Mouse (Mus musculus): ENCODE results near the gene Glis3.

The Glis3 gene

DNA sequence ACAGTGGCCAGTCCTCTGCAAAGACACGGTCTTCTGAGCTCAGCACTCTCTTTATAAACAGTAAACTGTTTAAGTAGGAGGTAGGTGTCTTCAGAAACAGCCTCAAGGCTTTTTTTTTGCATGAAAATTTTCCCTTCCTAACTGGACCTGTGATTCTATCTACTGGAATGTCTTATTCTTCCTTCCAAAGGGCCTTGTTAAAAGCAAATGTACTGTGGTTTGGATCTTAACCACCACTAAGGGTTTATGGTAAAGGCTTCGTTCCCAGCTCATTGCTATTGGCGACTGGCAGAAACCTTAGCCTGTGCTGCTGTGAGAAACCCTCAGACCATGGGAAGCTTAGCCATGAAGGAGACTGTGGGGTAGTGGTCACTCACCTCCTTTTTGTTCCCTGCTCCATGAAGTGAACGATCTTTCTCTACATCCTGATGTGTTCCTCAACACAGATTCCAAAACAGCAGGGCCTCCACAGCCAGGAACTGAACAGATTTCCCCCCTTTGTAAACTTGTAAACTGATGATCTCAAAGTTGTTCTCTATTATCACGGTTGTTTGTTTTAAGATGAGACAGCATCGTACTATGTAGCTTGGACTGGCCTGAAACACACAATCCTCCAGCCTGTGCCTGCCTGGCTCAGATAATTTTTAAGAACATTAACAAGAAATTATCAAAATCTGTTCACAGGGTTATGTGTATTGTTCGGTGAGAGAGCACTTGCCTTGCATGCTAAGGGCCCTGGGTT, 88.0 kb downstream of the Glis3 start:
- Histone ChIP-seq H3K36me3 (ENCODE audit: control insufficient read depth, insufficient read depth, low read length, poor library complexity, severe bottlenecking) (no peaks in the 10 kb centered on the region), H3K27me3 (ENCODE audit: control insufficient read depth, insufficient read depth, low read length, poor library complexity, severe bottlenecking) (no peaks in the 10 kb centered on the region)
- no peak for DNase-seq (ENCODE audit: low read depth, low spot score)

DNA sequence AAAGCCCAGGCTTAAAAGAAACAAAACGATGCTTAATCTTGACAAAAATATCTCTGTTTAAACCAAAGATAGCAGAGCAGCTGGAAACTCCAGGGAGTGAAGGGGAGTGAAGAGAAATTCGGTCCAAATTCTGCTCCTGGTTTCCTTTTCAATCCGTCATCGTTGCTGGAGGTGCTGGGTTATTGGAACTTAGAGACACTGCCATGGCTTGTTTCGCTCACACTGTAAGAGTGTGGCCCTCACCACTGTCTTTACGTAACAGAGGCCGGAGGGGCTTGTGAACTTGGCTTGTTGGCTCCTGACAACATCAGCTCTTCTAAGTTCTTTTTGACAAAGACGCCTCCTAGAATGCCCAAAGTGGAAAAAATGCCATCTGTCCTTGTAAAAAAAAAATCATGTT, 99.4 kb downstream of the Glis3 start:
- Histone ChIP-seq H3K36me3 (ENCODE audit: control insufficient read depth, insufficient read depth, low read length, poor library complexity, severe bottlenecking) (no peaks in the 10 kb centered on the region), H3K27me3 (ENCODE audit: control insufficient read depth, insufficient read depth, low read length, poor library complexity, severe bottlenecking) (no peaks in the 10 kb centered on the region; the same call in 1 of the 2 replicates)
- no peak for DNase-seq (ENCODE audit: low read depth, low spot score)

DNA sequence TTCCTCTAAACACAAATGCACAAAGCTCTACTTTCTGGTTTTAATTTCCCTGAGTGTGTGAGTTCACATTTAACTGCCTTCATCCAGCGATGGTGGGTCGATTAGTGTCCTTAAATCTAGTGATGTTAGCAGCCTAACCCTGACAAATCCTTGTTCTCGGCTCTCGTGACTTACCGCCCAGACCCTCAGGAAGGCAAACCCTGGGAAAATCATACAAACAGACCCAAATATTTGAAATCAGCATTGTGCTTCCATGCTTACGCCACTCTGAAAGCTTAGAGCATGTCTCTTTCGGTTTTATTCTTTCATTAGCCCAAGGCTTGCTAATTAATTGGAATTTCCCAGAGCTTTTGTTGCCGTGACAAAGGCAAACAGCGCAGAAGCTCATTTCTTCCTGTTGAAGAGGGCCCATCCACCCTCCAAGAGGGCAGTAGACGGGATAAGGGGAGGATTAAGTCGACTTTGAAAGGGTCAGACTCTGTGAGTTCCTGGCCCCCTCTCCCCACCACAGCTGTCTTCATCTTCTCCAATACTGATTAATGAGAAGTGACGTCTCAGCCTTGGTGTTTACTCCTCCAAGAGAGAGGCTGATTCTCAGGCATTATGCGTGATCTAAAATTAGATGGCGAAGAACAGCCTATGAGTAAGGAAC, 100.0 kb downstream of the Glis3 start:
- no peak for DNase-seq (ENCODE audit: low read depth, low spot score)
- H3K36me3 ChIP-seq (ENCODE audit: control insufficient read depth, insufficient read depth, low read length, poor library complexity, severe bottlenecking): no peaks in the 10 kb centered on the region
- no peaks in the 10 kb centered on the region for H3K27me3 ChIP-seq (ENCODE audit: control insufficient read depth, insufficient read depth, low read length, poor library complexity, severe bottlenecking)

DNA sequence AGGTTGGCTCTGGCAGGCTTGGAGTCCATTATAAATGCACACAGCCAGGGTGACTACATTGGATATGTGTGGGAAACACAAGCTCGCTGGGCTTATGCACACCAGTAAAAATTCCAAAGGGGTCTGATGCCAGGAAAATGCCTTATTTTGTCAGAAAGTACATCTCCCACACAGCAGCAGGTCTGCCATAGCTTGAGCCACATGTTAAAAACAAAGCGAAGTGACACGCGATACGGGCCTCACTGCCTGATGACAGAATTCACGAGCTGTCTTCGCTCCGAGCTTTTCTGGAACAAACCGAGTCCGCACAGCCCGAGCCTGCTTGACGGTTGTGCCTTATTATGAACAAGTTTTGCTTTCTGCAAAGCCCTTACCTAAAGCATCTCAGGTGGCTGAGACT, 102.9 kb downstream of the Glis3 start:
- no peak for DNase-seq (ENCODE audit: low read depth, low spot score)
- H3K27me3 ChIP-seq (ENCODE audit: control insufficient read depth, insufficient read depth, low read length, poor library complexity, severe bottlenecking): no peaks in the 10 kb centered on the region
- no peaks in the 10 kb centered on the region for H3K36me3 ChIP-seq (ENCODE audit: control insufficient read depth, insufficient read depth, low read length, poor library complexity, severe bottlenecking)

DNA sequence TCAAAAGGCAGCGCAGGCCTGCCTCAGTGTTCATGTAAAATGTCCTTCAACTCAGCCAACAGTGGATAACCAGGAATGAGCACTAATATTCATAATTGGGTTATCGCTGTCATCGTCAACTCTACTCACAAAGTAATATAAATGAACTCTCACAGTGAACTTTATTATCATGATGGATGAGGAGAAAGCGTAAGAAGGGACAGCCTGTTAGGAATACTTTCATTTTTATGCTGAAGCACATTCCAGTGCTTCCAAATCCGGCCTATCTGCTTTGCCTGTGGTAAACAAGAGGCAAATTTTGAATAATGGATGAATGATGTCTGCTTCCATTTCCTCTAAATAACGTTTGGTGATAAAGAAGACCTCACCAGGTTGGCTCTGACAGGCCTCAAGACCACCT, 103.3 kb downstream of the Glis3 start:
- DNase-seq (ENCODE audit: low read depth, low spot score): no peak
- Histone ChIP-seq H3K36me3 (ENCODE audit: control insufficient read depth, insufficient read depth, low read length, poor library complexity, severe bottlenecking) (no peaks in the 10 kb centered on the region), H3K27me3 (ENCODE audit: control insufficient read depth, insufficient read depth, low read length, poor library complexity, severe bottlenecking) (no peaks in the 10 kb centered on the region)

DNA sequence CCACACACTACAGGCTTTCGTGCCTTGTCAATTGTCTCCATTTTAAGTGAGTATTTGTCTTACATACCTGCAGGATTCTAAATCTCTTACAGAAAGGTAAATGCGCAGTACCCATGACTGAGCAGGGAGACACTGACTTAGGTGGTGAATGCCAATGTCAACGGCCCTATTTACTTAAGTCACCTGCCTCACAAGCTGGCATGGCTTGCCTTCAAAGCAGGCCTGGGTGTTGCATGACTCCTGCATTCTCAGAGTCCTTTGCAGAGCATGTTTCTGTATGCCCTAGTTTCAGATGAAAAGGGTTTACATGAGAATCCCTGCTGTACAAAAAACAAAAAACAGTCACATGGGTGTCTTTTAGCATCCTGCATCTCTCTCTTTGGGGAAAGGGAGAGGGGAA, 106.2 kb downstream of the Glis3 start:
- no peak for DNase-seq (ENCODE audit: low read depth, low spot score)
- H3K36me3 ChIP-seq (ENCODE audit: control insufficient read depth, insufficient read depth, low read length, poor library complexity, severe bottlenecking): no peaks in the 10 kb centered on the region
- no peaks in the 10 kb centered on the region for H3K27me3 ChIP-seq (ENCODE audit: control insufficient read depth, insufficient read depth, low read length, poor library complexity, severe bottlenecking)

DNA sequence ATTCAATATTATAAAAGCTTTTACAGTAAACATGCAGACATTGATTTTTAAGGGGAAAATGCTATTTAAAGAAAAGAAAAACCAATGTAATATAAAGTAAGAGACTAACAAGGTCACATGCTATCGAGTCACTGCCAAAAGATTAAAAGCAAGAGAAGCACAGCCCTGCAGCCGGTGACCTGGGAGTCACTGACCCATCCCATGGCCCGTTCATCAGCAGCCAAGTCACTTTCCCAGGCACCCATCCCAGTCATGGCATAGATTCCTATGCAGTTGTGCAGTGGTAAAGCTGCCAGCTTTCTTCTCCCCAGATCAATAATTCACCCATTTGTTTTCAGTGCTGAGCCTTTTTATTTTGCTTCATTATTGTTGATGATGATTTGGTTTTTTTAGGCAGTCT, 110.0 kb downstream of the Glis3 start:
- no peak for DNase-seq (ENCODE audit: low read depth, low spot score)

DNA sequence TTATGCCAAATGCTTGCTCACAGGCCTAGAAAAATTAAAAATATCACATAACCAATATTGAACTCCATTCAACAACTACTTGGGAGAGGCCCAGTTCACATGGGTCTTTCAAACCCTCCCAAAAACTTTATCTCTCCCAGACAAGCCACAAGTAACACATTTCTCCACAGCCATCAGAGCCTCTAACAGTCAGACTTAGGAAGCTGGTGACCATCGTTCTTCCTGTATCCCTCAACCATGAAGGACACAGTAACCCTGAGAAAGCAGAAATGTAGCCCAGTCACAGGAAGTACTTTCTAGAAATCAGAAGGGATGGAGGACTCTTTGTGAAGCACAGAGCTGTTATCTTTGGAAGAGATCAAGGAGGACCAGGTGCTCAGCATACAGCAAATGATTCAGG, 112.8 kb downstream of the Glis3 start:
- no peaks in the 10 kb centered on the region for H3K27me3 ChIP-seq (ENCODE audit: control insufficient read depth, insufficient read depth, low read length, poor library complexity, severe bottlenecking)
- no peaks in the 10 kb centered on the region for H3K36me3 ChIP-seq (ENCODE audit: control insufficient read depth, insufficient read depth, low read length, poor library complexity, severe bottlenecking)
- no peak for DNase-seq (ENCODE audit: low read depth, low spot score)

More for the DNA sequence above, 110.0 kb downstream of the Glis3 start:
- H3K27me3 ChIP-seq (ENCODE audit: control insufficient read depth, insufficient read depth, low read length, poor library complexity, severe bottlenecking): no peaks in the 10 kb centered on the region
- no peaks in the 10 kb centered on the region for H3K36me3 ChIP-seq (ENCODE audit: control insufficient read depth, insufficient read depth, low read length, poor library complexity, severe bottlenecking)

DNA sequence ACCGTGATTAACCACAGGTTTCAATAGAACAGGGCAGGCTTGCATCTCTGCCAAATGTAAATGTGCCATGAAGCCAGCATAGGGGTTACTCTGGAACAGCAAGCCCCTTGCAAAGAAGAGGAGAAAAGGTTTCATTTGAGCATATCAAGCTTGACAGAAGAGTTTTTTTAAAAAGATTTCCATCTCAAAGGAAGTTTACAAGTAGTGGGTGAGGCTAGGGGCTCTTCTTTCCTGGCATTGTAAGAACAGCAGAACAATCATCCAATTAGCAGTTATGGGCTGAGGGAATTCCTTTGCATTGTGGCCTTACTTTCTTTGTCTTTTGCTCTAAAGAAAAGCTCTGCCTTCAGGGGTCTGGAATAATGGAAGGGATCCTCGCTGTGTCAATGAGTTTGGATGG, 113.3 kb downstream of the Glis3 start:
- DNase-seq (ENCODE audit: low read depth, low spot score): no peak
- no peaks in the 10 kb centered on the region for H3K27me3 ChIP-seq (ENCODE audit: control insufficient read depth, insufficient read depth, low read length, poor library complexity, severe bottlenecking)
- no peaks in the 10 kb centered on the region for H3K36me3 ChIP-seq (ENCODE audit: control insufficient read depth, insufficient read depth, low read length, poor library complexity, severe bottlenecking)

DNA sequence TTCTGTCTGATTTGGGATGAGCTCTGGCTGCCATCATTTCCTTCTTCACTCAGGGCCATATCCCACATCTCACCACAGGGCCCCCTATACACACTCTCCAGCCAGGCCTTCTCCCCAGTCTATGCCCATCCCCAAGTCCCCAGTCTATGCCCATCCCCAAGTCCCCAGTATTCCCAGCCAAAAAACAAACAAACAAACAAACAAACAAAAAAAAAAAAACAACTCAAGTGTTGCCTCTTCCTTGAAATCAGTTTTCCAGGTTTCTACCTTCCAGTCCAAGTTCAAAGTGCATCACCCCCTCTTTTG, 118.2 kb downstream of the Glis3 start:
- Histone ChIP-seq H3K36me3 (ENCODE audit: control insufficient read depth, insufficient read depth, low read length, poor library complexity, severe bottlenecking) (no peaks in the 10 kb centered on the region), H3K27me3 (ENCODE audit: control insufficient read depth, insufficient read depth, low read length, poor library complexity, severe bottlenecking) (no peaks in the 10 kb centered on the region)
- DNase-seq (ENCODE audit: low read depth, low spot score): no peak

DNA sequence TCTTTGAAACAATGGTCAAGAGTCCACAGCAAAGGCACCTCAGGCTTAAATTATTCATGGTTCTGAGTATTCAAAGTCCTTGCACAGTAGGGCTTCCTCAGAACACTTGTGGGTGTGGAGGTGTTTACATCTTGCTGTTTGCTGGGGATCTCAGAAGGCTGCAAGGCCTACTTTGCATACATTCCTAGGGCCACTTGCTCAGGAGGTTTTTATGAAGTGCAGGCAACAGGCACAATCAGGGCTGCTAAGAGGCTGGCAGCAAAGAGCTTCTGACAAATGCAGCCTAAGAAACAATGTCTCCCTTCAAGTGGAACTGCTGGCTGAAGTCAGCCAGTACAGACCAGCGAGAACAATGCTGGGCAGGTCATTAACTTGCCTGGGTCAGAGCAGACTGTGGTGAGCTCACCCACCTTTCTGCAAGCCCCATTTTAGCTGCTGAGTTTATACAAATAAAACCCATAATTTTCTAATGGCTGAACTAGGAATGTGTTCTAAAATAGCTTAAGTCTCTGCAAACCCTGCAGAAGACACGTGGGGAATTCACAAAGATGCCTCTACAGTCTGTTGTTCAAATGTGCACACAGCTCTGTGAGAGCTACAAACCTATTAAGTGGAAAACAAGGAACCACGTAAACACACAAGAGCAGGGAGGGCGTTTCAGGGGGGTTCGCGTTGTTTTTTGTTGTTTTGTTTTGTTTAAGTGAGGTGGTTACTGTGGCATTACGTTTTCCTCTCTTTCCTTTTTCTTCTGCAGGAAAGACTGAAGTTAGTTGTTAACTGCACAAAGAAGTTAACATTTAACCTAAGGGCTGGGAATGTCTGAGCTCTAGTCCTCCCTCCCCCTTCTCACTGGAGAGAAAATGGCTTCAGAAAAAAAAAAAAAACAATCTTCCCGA, 118.8 kb downstream of the Glis3 start:
- no peaks in the 10 kb centered on the region for H3K36me3 ChIP-seq (ENCODE audit: control insufficient read depth, insufficient read depth, low read length, poor library complexity, severe bottlenecking)
- DNase-seq (ENCODE audit: low read depth, low spot score): no peak
- no peaks in the 10 kb centered on the region for H3K27me3 ChIP-seq (ENCODE audit: control insufficient read depth, insufficient read depth, low read length, poor library complexity, severe bottlenecking)

DNA sequence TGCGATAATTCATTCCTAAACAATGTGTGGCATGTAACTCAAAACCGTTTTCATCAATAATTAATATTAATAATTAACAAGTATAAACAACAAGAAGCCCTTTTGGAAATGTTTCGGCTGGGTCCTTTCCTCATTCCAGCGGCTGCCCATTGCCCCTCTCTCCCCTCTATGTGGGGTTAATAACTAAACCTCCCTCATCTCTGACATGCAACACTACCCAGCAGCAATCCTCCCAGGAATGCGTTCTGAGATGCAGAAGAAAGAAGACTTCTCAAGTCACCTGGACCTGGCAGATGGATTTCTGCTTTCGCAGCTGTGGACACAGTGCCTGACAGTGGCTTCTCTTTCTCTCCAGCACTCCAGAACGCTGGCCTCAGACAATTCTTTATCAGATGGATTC, 120.0 kb downstream of the Glis3 start:
- Histone ChIP-seq H3K36me3 (ENCODE audit: control insufficient read depth, insufficient read depth, low read length, poor library complexity, severe bottlenecking) (no peaks in the 10 kb centered on the region), H3K27me3 (ENCODE audit: control insufficient read depth, insufficient read depth, low read length, poor library complexity, severe bottlenecking) (no peaks in the 10 kb centered on the region)
- no peak for DNase-seq (ENCODE audit: low read depth, low spot score)

DNA sequence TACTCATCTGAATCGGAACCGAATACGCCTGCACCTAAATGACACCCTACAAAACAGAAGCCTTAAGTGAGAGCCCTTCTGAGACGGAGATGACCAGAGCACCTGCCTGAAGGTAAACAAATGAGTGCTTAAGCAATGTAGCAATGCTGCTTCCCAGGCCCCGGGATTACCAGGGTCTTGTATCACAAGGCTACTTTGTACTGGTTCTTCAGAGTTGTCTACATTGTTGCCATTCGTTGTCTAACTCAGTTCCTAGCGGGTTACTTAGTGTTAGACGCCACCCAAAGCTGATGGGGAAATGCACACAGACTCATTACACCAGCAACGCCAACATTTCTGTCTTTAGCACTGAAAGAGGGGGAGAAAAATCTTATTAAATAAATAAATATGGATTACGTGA, 120.5 kb downstream of the Glis3 start:
- no peak for DNase-seq (ENCODE audit: low read depth, low spot score)
- H3K27me3 ChIP-seq (ENCODE audit: control insufficient read depth, insufficient read depth, low read length, poor library complexity, severe bottlenecking): no peaks in the 10 kb centered on the region
- H3K36me3 ChIP-seq (ENCODE audit: control insufficient read depth, insufficient read depth, low read length, poor library complexity, severe bottlenecking): no peaks in the 10 kb centered on the region

DNA sequence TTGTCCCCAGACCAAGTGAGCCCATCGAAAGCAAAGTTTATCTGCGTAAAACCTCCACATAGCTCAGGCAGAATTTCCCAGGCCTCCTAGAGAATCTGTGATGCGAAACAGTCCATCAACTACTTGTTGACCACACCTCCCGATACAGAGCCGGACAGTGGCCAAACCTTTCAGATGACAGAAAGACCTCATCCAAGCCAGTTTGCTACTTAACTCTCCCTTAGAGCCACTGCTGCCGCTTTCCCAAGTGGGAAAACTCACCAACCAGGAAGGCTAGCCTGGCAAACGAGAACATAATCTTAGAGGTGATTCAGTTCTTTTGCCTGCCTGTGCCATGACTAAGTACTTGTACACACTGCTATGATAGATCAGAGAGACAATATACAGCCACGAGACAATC, 121.2 kb downstream of the Glis3 start:
- no peaks in the 10 kb centered on the region for H3K27me3 ChIP-seq (ENCODE audit: control insufficient read depth, insufficient read depth, low read length, poor library complexity, severe bottlenecking)
- H3K36me3 ChIP-seq (ENCODE audit: control insufficient read depth, insufficient read depth, low read length, poor library complexity, severe bottlenecking): no peaks in the 10 kb centered on the region
- DNase-seq (ENCODE audit: low read depth, low spot score): no peak
